Mouse (Mus musculus) thymus, adult 2 months (tissue): ENCODE results near the gene Gm609.

ENCODE experiments used
- CTCF ChIP-seq: fragments of 200-500 bp; IDR thresholded peaks from 2 replicates; pipeline ENCODE4 v1.5.1; 2012; ENCODE audit warnings: mild to moderate bottlenecking, control low read depth, low read length, moderate library complexity, borderline replicate concordance; ENCODE audit not compliant: control insufficient read depth, poor library complexity, insufficient read depth; ENCODE audit errors: extremely low read depth
- POLR2A ChIP-seq: fragments of 200-500 bp; IDR thresholded peaks from 2 replicates; pipeline ENCODE4 v1.6.1; 2012; ENCODE audit warnings: mild to moderate bottlenecking, low read length, control low read depth, moderate library complexity; ENCODE audit not compliant: control insufficient read depth, poor library complexity, insufficient read depth; ENCODE audit errors: extremely low read depth

GRCm38 (mm10) chr16:45402036-45402435 is 90.7 kb downstream of the Gm609 start:
- TF ChIP-seq CTCF (no peak), POLR2A (no peak)
